Mouse (Mus musculus): ENCODE results near the gene Mrpl53. TPM values are rescaled to one million over a fixed set of nuclear protein-coding genes. Genes with fewer than 3 reads are reported as not detected.

Mrpl53 gene
- total RNA-seq (2021) = 100 to 1,000 TPM; 124 to 135 TPM
- long read RNA-seq, experiment 1, transcript Mrpl53-201 (3 exons, 695 nt) = major isoform, 114 of 133 reads
- long read RNA-seq, experiment 1, partial matches to known transcripts = 1 of 133 reads
- long read RNA-seq, experiment 1, other reads (novel, unspliced or antisense) = 18 of 133 reads
- long read RNA-seq, experiment 2, transcript Mrpl53-201 (3 exons, 695 nt) = major isoform, 94 of 100 reads
- long read RNA-seq, experiment 2, partial matches to known transcripts = 2 of 100 reads
- long read RNA-seq, experiment 2, other reads (novel, unspliced or antisense) = 3 of 100 reads

DNA sequence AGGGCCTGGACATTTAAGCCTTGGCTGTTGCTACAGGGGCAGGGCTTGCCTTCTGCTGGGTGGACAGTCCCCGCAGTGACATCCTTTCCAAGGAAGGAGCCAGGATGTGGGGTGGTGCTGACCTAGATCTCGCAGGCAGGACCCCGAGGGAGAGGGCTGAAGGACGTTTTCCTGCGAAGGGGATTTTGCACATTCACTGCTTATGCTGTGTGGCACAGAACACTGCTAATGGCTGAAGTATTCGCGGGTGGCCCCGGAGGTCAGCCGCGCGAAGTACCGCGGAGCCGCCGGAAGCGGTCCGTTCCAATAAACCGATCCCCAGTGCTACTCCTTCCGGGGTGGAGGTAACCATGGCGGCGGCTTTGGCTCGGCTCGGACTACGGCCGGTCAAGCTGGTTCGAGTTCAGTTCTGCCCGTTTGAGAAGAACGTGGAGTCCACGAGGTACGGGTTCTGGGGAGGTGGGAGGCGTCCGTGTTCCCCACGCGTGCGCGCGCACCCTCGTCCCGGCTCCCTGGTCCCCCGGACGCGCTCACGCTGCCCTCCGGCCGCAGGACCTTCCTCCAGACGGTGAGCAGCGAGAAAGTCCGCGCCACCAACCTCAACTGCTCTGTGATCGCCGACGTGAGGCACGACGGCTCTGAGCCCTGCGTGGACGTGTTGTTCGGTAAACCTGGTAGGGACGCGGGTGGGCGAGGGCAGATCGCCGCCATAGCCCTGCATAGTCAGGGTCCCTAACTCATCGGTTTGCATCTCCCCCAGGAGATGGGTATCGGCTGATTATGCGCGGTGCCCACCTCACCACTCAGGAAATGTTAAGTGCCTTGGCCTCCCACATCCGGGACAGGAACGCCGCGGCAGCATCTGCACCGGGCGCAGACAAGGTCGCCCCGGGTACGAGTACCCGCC is at the start of gene Mrpl53:
Mrpl53 (plus strand) TSS at position 279 of the 907 bp plus-strand sequence.
- peak; percentile 85 to 91 for DNase-seq

DNA sequence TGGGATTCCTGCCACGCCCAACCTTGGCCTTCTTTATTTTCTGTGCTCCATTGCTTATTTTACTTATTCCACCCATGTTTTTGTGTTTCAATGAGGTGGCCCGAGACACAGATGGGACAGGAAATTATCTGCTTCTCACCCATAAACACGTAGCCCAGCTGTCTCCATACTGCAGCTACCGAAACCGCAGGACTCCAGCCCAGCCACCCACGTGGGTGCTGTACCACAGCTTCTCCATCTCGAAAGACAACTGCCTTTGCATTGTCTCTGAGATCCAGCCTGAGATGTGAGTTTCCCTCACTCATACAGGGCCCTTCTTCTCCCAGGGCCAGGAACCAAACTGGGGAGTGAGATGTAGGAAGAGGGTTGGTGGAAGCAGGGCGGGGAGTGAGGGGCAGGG is 42.8 kb upstream of the Mrpl53 start:
- DNase-seq = no peak

DNA sequence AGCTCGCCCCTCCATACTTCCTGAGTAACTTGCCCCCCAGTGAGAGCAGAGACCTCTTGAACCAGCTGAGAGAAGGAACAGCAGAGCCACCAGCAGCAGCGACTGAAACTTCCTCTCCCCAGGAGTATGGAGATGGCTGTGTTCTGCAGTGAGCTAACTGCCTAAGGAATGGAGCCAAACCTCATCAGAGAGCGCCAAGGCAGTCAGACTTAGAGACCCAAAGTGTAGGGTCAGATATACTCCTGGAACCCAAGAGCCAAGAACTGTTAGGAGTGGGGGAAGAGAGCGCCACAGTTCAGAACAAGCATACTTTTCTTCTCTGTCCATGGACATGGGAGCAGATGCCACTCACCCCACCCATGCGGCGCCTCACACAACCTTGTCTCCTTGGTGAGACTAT is 42.4 kb upstream of the Mrpl53 start:
- no peak for DNase-seq

GRCm38 (mm10) chr6:83068221-83068620 is 40.6 kb upstream of the Mrpl53 start:
- DNase-seq = no peak

DNA sequence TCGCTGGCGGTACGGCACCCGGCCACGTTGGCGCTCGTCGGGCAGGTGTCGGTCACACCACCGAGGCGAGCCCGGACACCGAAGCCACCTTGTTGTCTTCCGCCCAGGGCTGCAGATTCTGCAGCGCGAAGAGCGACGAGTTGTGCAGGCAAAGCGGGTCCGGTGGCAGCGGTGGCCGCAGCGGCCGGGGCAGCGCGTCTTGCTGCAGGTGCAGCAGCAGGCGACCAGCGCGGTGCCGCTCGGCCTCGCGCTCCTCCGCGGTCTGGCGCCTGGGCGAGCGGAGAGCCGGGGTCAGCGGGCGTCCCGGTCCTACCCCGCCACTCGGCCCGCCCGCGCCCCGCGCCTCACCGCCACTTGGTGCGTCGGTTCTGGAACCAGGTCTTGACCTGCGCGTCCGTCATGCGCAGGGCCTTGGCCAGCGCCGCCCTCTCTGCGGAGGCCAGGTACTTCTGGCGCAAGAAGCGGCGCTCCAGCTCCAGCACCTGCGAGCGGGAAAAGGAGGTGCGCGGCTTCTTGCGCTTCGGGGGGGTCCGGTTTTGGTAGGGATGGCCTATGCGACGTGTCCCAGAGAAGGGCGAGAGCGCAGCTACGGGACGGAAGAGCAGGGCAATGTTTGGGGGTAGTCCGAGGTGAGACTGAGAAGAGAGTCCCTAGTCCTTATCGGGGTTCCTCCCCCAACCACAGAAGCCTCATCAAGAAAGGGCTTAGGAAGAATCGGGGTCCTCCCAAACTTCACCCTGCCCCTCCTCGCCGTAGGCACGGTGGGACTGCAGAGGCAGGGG is 39.9 kb upstream of the Mrpl53 start:
- DNase-seq = no peak

GRCm38 (mm10) chr6:83069488-83070246 is 39.2 kb upstream of the Mrpl53 start:
- DNase-seq = no peak

DNA sequence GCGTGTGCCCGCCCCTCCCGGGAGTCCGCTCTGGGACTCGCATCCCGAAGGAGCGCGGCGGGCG is 38.8 kb upstream of the Mrpl53 start, which contains the start of gene Tlx2:
Tlx2 (minus strand) TSS at position 47 of the 64 bp plus-strand sequence.
- DNase-seq = no peak

DNA sequence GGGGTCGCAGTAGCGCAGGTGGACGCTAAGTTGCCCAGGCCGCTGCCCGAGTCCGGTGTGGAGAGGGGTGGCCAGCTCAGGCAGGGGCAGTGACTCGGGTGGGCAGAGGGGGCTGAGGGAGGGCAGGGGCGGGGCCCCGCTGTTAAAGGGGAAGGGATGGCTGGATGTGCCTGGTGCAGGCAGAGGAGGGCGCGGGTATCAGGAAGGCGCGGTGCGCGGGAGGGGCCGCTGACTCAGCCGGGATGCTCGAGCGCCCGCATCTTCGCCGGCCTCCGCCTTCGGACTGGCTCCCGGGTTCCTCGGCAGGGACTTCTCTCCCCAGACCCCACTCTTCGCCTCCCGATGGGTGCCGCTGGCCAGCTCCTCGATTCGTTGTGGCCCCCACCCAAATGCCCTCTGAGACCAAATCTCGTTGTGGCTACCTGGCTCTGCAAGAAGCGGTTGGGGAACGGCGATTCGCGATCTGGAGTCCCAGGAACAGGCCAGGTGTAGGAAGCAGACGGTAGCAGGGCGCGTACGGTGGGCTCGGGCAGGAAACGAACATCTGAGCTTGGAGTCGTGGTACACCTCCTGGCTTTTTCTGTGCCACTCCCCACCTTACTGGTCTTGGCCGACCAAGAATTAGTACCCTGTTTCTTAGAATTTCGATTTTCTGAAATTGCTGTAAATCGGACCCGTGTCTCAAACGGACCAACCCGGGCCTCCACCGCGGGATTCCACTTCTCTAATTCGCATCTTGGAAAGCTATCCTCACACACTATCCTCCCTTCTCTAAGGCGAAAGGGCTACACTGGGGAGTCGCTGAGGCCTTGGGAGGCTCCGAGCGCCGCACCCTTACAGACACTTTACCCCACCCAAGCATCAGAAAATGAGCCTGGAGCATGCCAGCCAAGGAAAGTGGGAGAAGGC is 38.3 kb upstream of the Mrpl53 start:
- peak in 1 of 2 experiments; percentile 58 for DNase-seq

DNA sequence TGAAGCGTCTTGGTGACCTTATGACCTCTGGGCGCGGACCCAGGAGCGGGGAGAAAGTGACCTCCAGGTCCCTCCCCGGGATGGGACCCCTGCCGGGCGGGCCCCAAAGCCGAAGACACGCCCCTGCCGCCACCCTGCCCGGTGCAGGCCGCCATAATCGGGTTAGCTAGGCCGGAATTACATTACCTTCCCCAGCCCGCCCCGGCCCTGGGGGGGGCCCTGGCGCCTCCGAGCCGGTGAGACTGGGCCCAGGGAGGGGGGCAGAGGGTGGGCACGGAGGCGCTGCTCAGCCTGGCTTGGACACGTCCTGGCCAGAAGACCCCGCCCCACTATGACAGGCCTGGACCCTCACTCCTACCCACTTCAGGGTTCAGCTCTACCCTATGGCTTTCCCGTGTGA is 37.6 kb upstream of the Mrpl53 start:
- no peak for DNase-seq

DNA sequence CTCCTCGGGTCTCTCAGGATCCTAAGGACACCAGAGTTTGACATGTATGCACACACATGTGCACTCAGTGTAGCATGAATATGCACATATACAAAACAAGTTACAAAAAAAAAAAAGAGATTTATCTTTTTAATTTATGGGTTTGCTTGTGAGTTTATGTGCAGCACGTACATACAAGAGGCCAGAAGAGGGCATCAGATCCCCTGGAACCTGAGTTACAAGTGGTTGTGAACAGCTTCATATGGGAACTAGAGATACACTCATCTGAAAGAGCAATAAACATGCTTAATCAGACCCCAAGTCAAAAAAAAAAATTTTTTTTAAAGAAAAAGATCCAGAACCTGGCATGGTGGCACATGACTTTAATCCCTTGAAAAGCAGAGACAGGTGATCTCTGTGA is 33.9 kb upstream of the Mrpl53 start:
- DNase-seq = no peak

GRCm38 (mm10) chr6:83077630-83078323 is 31.1 kb upstream of the Mrpl53 start, which contains the start of gene Pcgf1:
Gene Pcgf1 (plus strand): TSS chr6:83077869.
- peak; percentile 40 to 64 for DNase-seq

DNA sequence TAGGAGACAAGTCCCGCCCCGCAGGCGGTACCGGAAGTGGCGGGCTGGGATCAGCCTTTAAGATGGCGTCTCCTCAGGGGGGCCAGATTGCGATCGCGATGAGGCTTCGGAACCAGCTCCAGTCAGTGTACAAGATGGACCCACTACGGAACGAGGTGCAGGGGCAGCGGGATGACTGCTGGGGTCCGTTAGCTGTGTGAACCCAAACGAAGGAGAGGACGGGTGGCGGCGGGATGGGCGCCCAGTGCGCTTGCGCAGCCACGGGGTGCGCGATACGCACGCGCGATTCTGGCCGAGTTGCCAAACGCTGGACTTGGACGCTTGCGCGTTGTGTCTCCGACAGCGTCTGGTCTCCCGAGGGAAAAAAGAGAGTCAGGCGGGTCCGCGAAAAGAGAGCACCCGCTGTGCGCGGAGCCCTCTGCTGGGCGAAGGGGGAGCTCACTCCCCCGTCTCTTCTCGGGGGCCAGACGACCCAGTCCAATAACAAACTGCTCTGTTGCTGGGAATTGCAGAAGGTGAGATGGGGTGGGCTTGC is 30.4 kb upstream of the Mrpl53 start:
- DNase-seq = peak; percentile 99 to 100

- no peak for DNase-seq
Observed at GRCm38 (mm10) chr6:83080210-83080609, 28.6 kb upstream of the Mrpl53 start.

GRCm38 (mm10) chr6:83083497-83083896 is 25.3 kb upstream of the Mrpl53 start:
- DNase-seq = no peak

DNA sequence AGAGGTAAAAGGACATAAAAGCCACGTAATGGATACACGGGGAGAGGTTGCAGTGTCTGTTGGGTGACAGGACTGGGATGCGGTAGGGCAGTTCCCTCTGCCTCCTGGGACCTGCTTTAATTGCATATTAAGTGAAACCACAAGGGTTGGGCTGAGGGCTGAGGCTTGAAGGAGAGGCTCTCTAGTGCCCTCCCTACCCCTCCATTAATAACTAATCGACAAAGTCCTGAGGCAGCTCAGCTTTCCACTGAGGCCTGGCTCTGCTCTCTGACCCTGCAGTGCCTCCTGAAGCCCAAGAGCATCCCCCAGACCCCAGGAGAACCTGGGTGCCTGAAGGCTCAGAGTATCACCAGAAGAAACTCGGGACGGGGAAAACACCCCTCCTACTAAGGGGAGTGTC is 24.4 kb upstream of the Mrpl53 start:
- DNase-seq = no peak

DNA sequence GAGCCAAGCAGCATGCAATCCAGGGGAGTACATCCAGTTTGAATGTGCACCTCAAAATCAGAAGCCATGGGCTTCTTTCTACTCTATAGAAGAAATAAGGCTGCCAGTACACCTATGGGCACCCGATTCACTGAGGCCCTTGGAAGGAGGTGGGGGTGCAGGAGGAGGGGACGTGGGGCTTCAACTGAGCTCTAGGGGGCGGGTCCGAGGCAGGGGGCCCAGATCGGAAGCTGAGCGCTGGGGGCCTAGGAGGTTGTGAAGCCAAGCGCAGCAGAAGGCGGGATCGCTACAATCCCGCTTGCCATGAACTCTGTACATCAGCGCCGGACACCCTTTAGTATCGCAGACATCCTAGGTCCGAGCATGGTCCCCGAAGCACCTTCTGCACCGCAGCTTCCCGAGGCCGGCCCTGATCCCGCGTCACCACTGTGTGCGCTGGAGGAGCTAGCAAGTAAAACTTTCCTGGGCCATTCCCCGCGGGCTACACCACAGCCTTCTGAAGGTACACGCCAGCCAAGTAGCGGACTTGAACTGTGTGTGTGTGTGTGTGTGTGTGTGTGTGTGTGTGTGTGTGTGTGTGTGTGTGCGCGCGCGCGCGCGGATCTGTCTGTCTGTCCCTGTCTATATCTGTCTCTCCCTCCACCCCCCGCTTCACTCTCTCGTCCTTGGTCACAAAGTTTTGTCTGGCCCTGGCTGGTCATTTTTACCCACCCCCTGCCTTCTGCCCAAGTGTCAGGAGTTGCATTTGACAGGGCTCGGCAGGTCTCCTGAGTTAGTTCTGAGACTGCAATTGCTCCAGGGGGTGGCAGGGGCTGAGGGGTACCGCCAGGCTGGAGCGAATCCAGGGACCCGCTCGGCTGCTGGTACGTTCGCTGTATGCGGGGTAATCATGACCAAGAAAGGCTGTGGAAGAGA is 22.5 kb upstream of the Mrpl53 start, which contains the start of gene Lbx2:
Lbx2 (plus strand) TSS at position 247 of the 915 bp plus-strand sequence.
- DNase-seq = peak in 1 of 2 experiments; percentile 31

GRCm38 (mm10) chr6:83087205-83087925 is 21.5 kb upstream of the Mrpl53 start:
- DNase-seq = peak; percentile 57 to 67

- DNase-seq = no peak
Observed at GRCm38 (mm10) chr6:83087926-83088260, 20.9 kb upstream of the Mrpl53 start.

Data from heart, adult 18-20 months (tissue).